Mouse (Mus musculus) embryonic facial prominence, embryonic 13.5 days (tissue): ENCODE results near the gene Selenof. TPM values are rescaled to one million over a fixed set of nuclear protein-coding genes. Genes with fewer than 3 reads are reported as not detected.

Experiments
- polyA plus RNA-seq: library from polyadenylated mRNA; unstranded; fragments of >200 nt; fragmentation: Nextera tagmentation; extraction: Ambion mirVana; gene quantifications from 2 replicates; pipeline ENCODE4 v1.2.1, GENCODE M21; 2015

Gene Selenof
- polyA plus RNA-seq, 1 experiment from 2014 or later = 619 TPM

Other genes with a start within 250 kb of the Selenof start
- gene Hs2st1, start 123 bp upstream of the Selenof start, polyA plus RNA-seq = 19.0 and 21.3 TPM in 2 replicates
- 87.0 and 89.7 TPM in 2 replicates for gene Sh3glb1, start 150.0 kb downstream of the Selenof start, polyA plus RNA-seq
- 0.56 and 0.95 TPM in 2 replicates for gene Clca3a1, start 190.7 kb downstream of the Selenof start, polyA plus RNA-seq
- 0.72 and 0.73 TPM in 2 replicates for gene Clca3a2, start 249.2 kb downstream of the Selenof start, polyA plus RNA-seq